Mouse (Mus musculus): ENCODE data around the gene Postn. TPM values are rescaled to one million over a fixed set of nuclear protein-coding genes. Genes with fewer than 3 reads are reported as not detected.

The Postn gene
- polyA plus RNA-seq, 1 experiment, result 4.6 TPM

DNA sequence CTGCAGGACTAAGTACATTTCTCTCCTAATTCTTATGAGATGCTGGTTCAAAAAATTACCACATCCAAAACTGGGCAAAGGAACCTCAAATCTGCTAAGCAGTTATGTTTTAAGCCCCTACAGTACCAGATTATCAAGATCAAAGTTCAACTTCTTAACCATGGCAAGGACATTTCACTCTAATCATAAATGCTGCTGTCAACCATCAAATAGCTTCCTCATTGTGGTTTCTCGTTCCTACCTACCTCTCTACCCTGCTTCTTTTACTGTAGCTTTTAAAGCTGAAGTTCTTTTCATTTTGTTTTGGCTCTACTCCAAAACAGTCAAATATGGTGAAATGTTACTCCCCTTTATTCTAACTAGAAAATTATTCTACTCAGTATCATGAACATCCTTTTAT is 17.2 kb downstream of the Postn start:
- H3K4me1 ChIP-seq (ENCODE audit: control insufficient read depth, insufficient read depth, low read length), result no peaks in the 10 kb centered on the region
- H3K4me3 ChIP-seq (ENCODE audit: insufficient read depth, low read length), result no peak overlapping the region
- H3K27ac ChIP-seq (ENCODE audit: insufficient read depth, low read depth, low read length), result no peak overlapping the region
- TF ChIP-seq CTCF (IDR thresholded peaks at IDR 0.05; ENCODE audit: low read depth, low read length) (no peak), POLR2A (IDR thresholded peaks at IDR 0.05; ENCODE audit: borderline replicate concordance, low read depth, low read length) (no peak)

DNA sequence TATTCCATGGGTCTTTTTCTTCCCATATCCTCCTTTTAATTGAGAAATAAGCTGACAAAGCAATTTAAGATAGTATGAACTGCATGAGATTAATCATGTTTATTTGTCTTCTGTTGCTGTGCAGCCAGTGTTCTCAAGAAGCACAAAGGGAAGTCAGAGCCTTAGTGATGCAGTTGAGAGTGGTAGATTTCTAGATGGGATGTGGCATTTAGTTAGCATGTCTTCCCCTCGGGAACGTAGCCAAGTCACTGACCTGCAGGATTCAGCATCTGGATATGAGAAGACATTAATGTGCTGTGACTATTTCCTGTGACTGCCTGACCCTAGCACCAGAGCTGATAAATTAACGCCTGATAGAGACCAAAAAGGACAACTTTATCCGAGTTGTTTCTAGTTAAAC is 19.1 kb downstream of the Postn start:
- H3K4me1 ChIP-seq (ENCODE audit: control insufficient read depth, insufficient read depth, low read length), result no peaks in the 10 kb centered on the region
- H3K27ac ChIP-seq (ENCODE audit: insufficient read depth, low read depth, low read length), result no peak overlapping the region
- no peak overlapping the region for H3K4me3 ChIP-seq (ENCODE audit: insufficient read depth, low read length)
- TF ChIP-seq CTCF (IDR thresholded peaks at IDR 0.05; ENCODE audit: low read depth, low read length) (no peak), POLR2A (IDR thresholded peaks at IDR 0.05; ENCODE audit: borderline replicate concordance, low read depth, low read length) (no peak)

GRCm38 (mm10) chr3:54399321-54399720 is 38.4 kb downstream of the Postn start:
- H3K4me1 ChIP-seq (ENCODE audit: control insufficient read depth, insufficient read depth, low read length), result no peaks in the 10 kb centered on the region
- TF ChIP-seq POLR2A (IDR thresholded peaks at IDR 0.05; ENCODE audit: borderline replicate concordance, low read depth, low read length) (no peak), CTCF (IDR thresholded peaks at IDR 0.05; ENCODE audit: low read depth, low read length) (no peak)
- H3K27ac ChIP-seq (ENCODE audit: insufficient read depth, low read depth, low read length), result no peak overlapping the region
- no peak overlapping the region for H3K4me3 ChIP-seq (ENCODE audit: insufficient read depth, low read length)

GRCm38 (mm10) chr3:54399911-54400310 is 39.0 kb downstream of the Postn start:
- Histone ChIP-seq H3K4me3 (ENCODE audit: insufficient read depth, low read length) (no peak overlapping the region), H3K27ac (ENCODE audit: insufficient read depth, low read depth, low read length) (no peak overlapping the region), H3K4me1 (ENCODE audit: control insufficient read depth, insufficient read depth, low read length) (no peaks in the 10 kb centered on the region)
- TF ChIP-seq POLR2A (IDR thresholded peaks at IDR 0.05; ENCODE audit: borderline replicate concordance, low read depth, low read length) (no peak), CTCF (IDR thresholded peaks at IDR 0.05; ENCODE audit: low read depth, low read length) (no peak)

DNA sequence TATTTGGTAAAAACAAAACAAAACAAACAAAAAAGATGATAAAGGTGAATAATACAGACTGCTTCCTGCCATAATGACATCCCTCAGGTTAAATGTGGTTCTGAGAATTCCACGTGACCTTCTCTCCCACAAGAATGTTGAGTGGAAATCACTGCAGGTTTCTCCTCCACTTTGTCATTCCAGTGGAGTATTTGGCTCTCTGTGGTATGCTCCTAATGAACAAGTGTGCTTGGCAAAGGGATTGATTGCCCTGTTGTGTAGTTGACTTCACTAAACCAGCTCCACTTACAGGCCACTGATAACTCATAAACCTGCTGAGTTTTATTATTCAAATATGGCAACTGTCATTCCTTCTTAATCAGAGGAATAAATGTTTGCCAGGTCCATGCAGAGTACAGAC is 39.7 kb downstream of the Postn start:
- TF ChIP-seq POLR2A (IDR thresholded peaks at IDR 0.05; ENCODE audit: borderline replicate concordance, low read depth, low read length), result no peak
- TF ChIP-seq CTCF (IDR thresholded peaks at IDR 0.05; ENCODE audit: low read depth, low read length), result no peak
- Histone ChIP-seq H3K4me1 (ENCODE audit: control insufficient read depth, insufficient read depth, low read length) (no peaks in the 10 kb centered on the region), H3K27ac (ENCODE audit: insufficient read depth, low read depth, low read length) (no peak overlapping the region), H3K4me3 (ENCODE audit: insufficient read depth, low read length) (no peak overlapping the region)

DNA sequence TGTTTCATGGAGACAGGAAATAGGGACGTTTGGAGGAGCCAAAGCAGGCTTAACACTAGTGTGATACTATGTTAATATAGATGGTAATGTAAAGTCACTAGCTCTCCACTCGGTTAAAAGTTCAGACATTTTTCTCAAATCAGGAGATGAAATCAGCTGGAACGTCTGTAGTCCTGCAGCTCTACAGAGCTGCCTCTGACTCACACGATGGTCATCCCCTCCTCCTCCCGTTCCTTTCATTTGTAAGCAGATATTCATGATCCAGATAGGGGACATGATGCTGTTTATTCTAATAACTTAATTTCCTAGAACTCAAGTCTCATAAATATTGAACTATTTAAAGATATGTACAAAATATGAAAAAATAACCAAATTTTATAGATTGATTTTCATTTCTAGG is 40.8 kb downstream of the Postn start:
- H3K4me1 ChIP-seq (ENCODE audit: control insufficient read depth, insufficient read depth, low read length), result no peaks in the 10 kb centered on the region
- no peak for TF ChIP-seq POLR2A (IDR thresholded peaks at IDR 0.05; ENCODE audit: borderline replicate concordance, low read depth, low read length)
- TF ChIP-seq CTCF (IDR thresholded peaks at IDR 0.05; ENCODE audit: low read depth, low read length), result no peak
- H3K4me3 ChIP-seq (ENCODE audit: insufficient read depth, low read length), result no peak overlapping the region
- H3K27ac ChIP-seq (ENCODE audit: insufficient read depth, low read depth, low read length), result no peak overlapping the region

DNA sequence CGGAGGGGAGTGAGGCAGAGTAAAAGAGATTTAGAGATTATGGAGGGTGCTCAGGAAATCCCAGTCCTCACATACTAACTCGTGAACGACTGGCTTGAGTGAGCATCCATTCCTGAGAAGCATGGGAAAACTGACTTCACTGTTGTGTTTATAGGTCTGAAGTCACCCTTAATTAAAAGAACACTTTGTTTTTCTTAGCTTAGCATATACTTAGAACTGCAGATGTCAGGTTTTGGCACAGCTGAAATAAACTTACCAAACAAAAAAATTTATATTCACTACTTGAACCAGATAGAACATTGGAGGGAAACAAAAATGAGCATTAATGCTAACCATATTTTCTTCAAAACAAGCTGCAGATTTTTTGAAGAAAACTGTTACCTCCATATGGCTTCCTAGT is 42.9 kb downstream of the Postn start:
- H3K4me3 ChIP-seq (ENCODE audit: insufficient read depth, low read length), result no peak overlapping the region
- no peak overlapping the region for H3K27ac ChIP-seq (ENCODE audit: insufficient read depth, low read depth, low read length)
- no peaks in the 10 kb centered on the region for H3K4me1 ChIP-seq (ENCODE audit: control insufficient read depth, insufficient read depth, low read length)
- TF ChIP-seq POLR2A (IDR thresholded peaks at IDR 0.05; ENCODE audit: borderline replicate concordance, low read depth, low read length), result no peak
- no peak for TF ChIP-seq CTCF (IDR thresholded peaks at IDR 0.05; ENCODE audit: low read depth, low read length)

GRCm38 (mm10) chr3:54406567-54406966 is 45.7 kb downstream of the Postn start:
- Histone ChIP-seq H3K4me3 (ENCODE audit: insufficient read depth, low read length) (no peak overlapping the region), H3K4me1 (ENCODE audit: control insufficient read depth, insufficient read depth, low read length) (no peaks in the 10 kb centered on the region), H3K27ac (ENCODE audit: insufficient read depth, low read depth, low read length) (no peak overlapping the region)
- no peak for TF ChIP-seq CTCF (IDR thresholded peaks at IDR 0.05; ENCODE audit: low read depth, low read length)
- TF ChIP-seq POLR2A (IDR thresholded peaks at IDR 0.05; ENCODE audit: borderline replicate concordance, low read depth, low read length), result no peak

GRCm38 (mm10) chr3:54411052-54411451 is 50.1 kb downstream of the Postn start:
- no peak overlapping the region for H3K4me3 ChIP-seq (ENCODE audit: insufficient read depth, low read length)
- H3K27ac ChIP-seq (ENCODE audit: insufficient read depth, low read depth, low read length), result no peak overlapping the region
- TF ChIP-seq POLR2A (IDR thresholded peaks at IDR 0.05; ENCODE audit: borderline replicate concordance, low read depth, low read length), result no peak
- TF ChIP-seq CTCF (IDR thresholded peaks at IDR 0.05; ENCODE audit: low read depth, low read length), result no peak
- no peaks in the 10 kb centered on the region for H3K4me1 ChIP-seq (ENCODE audit: control insufficient read depth, insufficient read depth, low read length)

GRCm38 (mm10) chr3:54412885-54413583 is 52.1 kb downstream of the Postn start:
- TF ChIP-seq POLR2A (IDR thresholded peaks at IDR 0.05; ENCODE audit: borderline replicate concordance, low read depth, low read length) (no peak), CTCF (IDR thresholded peaks at IDR 0.05; ENCODE audit: low read depth, low read length) (no peak)
- Histone ChIP-seq H3K4me1 (ENCODE audit: control insufficient read depth, insufficient read depth, low read length) (no peaks in the 10 kb centered on the region), H3K4me3 (ENCODE audit: insufficient read depth, low read length) (no peak overlapping the region), H3K27ac (ENCODE audit: insufficient read depth, low read depth, low read length) (no peak overlapping the region)

DNA sequence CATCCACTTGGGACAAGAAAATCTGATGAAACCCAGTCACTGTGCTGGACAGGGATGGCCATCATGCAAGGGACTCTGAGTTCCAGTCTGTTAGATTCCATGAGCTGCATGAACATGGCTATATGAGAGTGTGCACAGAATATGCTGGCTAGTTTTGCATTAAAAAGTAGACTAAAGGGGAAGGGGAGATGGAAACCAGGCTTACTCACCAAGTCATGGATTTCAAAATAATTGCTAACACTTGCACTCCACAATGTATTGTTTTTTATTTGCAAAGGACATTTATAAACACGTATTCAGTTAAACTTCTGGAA is 52.6 kb downstream of the Postn start:
- Histone ChIP-seq H3K27ac (ENCODE audit: insufficient read depth, low read depth, low read length) (no peak overlapping the region), H3K4me1 (ENCODE audit: control insufficient read depth, insufficient read depth, low read length) (no peaks in the 10 kb centered on the region), H3K4me3 (ENCODE audit: insufficient read depth, low read length) (no peak overlapping the region)
- TF ChIP-seq POLR2A (IDR thresholded peaks at IDR 0.05; ENCODE audit: borderline replicate concordance, low read depth, low read length) (no peak), CTCF (IDR thresholded peaks at IDR 0.05; ENCODE audit: low read depth, low read length) (no peak)

All from bone marrow macrophage, adult 2 months (primary cell).